Mouse (Mus musculus) liver, embryonic 18 days (tissue): ENCODE results near the gene Cage1. TPM values are rescaled to one million over a fixed set of nuclear protein-coding genes. Genes with fewer than 3 reads are reported as not detected.

ENCODE experiments used
- polyA plus RNA-seq: library from polyadenylated mRNA; depleted of rRNA; stranded (reverse); fragments of >200 nt; gene quantifications from 2 replicates; pipeline ENCODE4 v1.2.3, GENCODE M21; 2012; rRNA removed

Gene Cage1
- 0.14 and 0.16 TPM in 2 replicates for polyA plus RNA-seq

DNA sequence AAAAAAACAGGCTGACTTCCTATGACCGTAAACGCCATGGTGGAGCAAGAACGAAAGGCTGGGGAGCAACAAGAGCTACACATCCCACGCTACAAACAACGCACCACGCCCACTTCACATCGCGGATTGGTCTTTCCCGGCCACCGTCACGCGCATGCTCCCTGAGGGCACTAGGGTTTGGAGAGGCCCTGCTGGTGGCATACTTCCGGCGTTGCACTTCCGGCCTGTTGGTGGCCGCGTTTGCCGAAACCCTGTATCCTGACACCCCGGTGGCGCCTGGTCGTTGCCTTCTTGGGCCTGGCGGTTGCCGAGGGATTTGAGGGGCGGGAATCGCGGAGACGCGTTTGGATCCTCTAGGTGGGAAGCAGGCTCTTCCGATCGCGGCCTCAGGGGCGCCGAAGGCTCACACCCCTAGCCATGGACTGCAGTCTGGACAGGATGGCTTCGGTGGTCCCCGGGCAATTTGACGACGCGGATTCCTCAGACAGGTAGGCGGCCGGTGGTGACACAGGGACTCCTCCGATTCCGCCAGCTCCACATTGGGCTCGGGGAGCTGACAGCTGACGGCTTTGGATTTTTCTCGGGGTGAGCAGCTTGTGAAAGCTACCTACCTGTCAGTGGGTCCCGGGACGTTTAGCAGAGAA lies at the start of gene Cage1:
Gene Cage1 (minus strand): TSS at position 26 of the 644 bp plus-strand sequence.

DNA sequence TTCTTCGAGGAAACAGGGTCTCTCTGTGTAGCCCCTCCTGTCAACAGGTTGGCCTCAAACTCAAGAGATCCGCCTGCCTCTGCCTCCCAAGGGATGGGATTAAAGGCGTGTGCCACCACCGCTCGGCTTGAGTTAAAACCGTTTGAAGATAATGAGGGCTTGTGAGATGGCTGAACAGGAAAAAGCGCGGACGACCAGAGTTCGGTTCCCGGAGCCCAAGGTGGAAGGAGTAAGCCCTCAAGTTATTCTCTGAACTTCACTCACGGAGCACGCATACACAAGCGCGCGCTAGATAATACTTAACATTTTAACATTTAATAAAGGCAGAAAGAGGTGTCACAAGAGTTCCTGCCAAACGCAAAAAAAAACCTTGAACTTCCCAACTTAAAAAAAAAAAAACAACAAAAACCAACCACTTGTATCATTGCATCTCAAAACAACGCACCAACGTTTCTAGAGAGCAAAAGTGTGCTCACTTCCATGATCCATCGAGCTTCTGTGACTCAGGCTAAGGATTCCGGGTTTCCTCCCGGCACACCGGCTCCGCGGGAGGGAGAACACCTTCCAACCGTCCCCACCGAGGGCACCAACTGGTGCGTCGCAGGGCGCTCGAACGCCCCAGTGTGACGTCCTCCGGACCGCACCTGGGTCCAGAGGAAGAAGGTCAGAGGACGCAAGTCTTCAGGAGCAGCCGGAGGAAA lies 376 bp downstream of the Cage1 start, which contains the start of gene Riok1:
Gene Riok1 (plus strand): TSS at position 653 of the 701 bp plus-strand sequence.

DNA sequence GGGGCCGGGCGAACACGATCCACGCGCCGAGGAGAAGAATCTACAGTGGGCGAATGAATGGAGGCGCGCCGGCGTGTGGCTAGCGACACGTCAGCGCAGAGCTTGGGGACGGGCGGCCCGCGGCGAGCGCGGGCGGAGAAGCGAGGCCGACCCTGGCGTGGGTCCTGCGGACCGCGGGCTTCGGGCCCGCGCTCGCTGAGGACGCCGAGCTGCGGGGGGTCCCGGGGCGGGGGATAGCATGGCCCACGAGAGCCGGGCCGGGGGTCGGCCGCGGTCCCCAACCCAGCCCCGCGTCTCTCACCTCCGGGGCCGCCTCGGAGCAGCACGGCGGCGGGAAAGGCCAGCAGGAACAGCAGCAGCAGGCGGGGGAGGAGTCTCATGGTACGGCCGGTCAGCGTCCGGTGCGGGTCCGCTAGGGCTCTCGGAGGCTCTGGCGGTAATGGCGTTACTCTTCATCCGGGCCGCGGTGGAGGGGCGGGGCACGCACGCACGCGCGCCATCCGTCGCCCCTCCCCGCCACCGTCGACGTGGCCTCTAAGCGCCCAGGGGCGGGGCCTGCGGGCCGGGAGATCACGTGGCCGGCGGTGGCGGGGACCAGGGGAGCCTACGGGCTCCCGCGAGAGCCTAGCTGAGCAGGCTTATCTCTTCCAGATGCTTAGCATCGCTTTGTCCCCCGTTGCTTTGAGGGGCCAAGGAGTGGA lies 43.0 kb downstream of the Cage1 start, which contains the start of gene Ssr1:
Gene Ssr1 (minus strand): TSS at position 514 of the 701 bp plus-strand sequence.

Other genes with a start within 250 kb of the Cage1 start
- gene Ssr1, start 42.9 kb downstream of the Cage1 start, polyA plus RNA-seq = 15.4 and 16.0 TPM in 2 replicates
- 11.4 and 12.5 TPM in 2 replicates for gene Riok1, start 74 bp downstream of the Cage1 start, polyA plus RNA-seq
- gene Dsp, start 114.2 kb upstream of the Cage1 start, polyA plus RNA-seq = 3.2 and 4.2 TPM in 2 replicates
- 12.3 and 13.2 TPM in 2 replicates for gene Snrnp48, start 167.9 kb upstream of the Cage1 start, polyA plus RNA-seq